Mouse (Mus musculus) lung, embryonic 14.5 days (tissue): ENCODE measurements around the gene Ptgfrn. TPM values are rescaled to one million over a fixed set of nuclear protein-coding genes. Genes with fewer than 3 reads are reported as not detected.

ENCODE experiments used
- ATAC-seq: fragments of 200-750 bp; cut with Nextera tagmentation; 2 replicates; pipeline ENCODE4 v1.8.0; 2017; ENCODE audit warnings: mild to moderate bottlenecking, moderate TSS enrichment, moderate library complexity; ENCODE audit not compliant: insufficient read depth
- DNase-seq: peaks from one replicate; pipeline ENCODE4 v3.0.0-alpha.2; 2015
- H3K27ac ChIP-seq: fragments of 300-500 bp; sonication (generic); 2 replicates; pipeline ENCODE4 v1.5.1; 2014; ENCODE audit warnings: low read depth, mild to moderate bottlenecking, moderate library complexity
- H3K27me3 ChIP-seq: fragments of 300-500 bp; sonication (generic); 2 replicates; pipeline ENCODE4 v1.6.1; 2014; ENCODE audit warnings: low read length, control low read depth; ENCODE audit not compliant: insufficient read depth
- H3K36me3 ChIP-seq: fragments of 300-500 bp; sonication (generic); 2 replicates; pipeline ENCODE4 v1.6.1; 2014; ENCODE audit warnings: control low read depth; ENCODE audit not compliant: insufficient read depth
- H3K4me1 ChIP-seq: fragments of 300-500 bp; sonication (generic); 2 replicates; pipeline ENCODE4 v1.6.1; 2014; ENCODE audit warnings: antibody characterized with exemption, control low read depth; ENCODE audit not compliant: insufficient read depth
- H3K4me2 ChIP-seq: fragments of 300-500 bp; sonication (generic); 2 replicates; pipeline ENCODE4 v1.6.1; 2014; ENCODE audit warnings: mild to moderate bottlenecking
- H3K4me3 ChIP-seq: fragments of 300-500 bp; sonication (generic); 2 replicates; pipeline ENCODE4 v1.5.1; 2014; ENCODE audit warnings: low read depth, low read length
- H3K9ac ChIP-seq: fragments of 300-500 bp; sonication (generic); 2 replicates; pipeline ENCODE4 v1.6.1; 2014
- H3K9me3 ChIP-seq: fragments of 300-500 bp; sonication (generic); 2 replicates; pipeline ENCODE4 v1.6.1; 2016; ENCODE audit warnings: low read depth, low read length, control low read depth
- CTCF ChIP-seq: IDR thresholded peaks from 2 replicates; pipeline ENCODE4 v1.5.1; 2016; ENCODE audit warnings: antibody characterized with exemption, low read depth
- WGBS: fragments of 180-500 bp; shearing (Covaris S2); extraction: QIAGEN DNeasy Blood & Tissue Kit; methylation state at CpG from one replicate; pipeline ENCODE4 v1.1.7; 2014; 5-methylcytosine and 5-hydroxymethylcytosine counted together
- polyA plus RNA-seq: library from polyadenylated mRNA; unstranded; fragments of >200 nt; fragmentation: Nextera tagmentation; extraction: Ambion mirVana; gene quantifications from 2 replicates; pipeline ENCODE4 v1.2.1, GENCODE M21; 2014

Gene Ptgfrn
- 7.5 and 7.9 TPM in 2 replicates for polyA plus RNA-seq

DNA sequence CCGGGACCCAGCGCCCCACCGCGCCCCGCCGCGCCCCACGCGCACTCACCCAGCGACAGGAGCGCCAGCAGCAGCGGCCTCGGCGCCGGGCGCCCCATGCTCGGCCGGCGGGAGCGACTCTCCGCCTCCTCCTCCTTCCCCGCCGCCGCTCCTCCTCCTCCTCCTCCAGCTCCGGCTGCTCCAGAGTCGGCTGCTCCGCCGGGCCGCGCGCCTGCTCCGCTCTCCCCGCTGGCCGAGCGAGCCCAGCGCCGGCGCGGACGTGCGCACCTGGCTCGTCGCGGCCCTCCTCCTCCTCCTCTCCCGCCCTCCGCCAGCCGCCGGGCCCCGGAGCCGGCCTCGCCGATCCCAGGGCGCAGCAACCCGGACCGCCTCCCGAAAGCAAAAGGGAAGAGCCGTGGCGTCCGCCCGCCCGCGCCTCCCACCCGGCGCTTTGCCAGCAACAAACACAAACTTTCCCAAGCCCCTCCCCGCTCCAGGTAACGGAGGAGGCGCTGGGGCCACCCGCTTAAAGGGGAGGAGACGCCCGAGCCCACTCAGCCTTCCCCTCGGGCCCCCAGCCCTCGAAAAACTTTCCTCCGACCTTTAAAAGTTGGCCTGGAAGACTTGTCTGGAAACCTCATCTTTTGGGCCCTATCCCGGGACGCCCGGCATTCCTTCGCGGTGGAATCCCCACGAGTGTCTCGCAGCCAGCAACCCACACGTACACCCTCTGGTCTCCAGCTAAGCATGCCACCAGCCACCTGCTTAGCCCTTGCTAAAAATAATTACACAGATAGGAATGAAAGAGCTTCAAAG is at the start of gene Ptgfrn:
Ptgfrn (minus strand) TSS at position 236 of the 795 bp plus-strand sequence.
- H3K4me1 ChIP-seq: peaks cover 21% of the 10 kb centered on the region
- no peaks in the 10 kb centered on the region for H3K9me3 ChIP-seq
- H3K4me2 ChIP-seq: peak within 1 kb of the TSS; percentile 80
- peak within 1 kb of the TSS; percentile 91 for H3K27ac ChIP-seq
- ATAC-seq: peak; percentile 73
- H3K4me3 ChIP-seq: peak within 1 kb of the TSS; percentile 76
- WGBS: under 1% methylated on average over 56 of the region's 81 CpGs
- H3K27me3 ChIP-seq: no peaks in the 10 kb centered on the region
- no peak for TF ChIP-seq CTCF
- H3K9ac ChIP-seq: peak within 1 kb of the TSS; percentile 83
- peak; percentile 85 for DNase-seq
- no peaks in the 10 kb centered on the region for H3K36me3 ChIP-seq

DNA sequence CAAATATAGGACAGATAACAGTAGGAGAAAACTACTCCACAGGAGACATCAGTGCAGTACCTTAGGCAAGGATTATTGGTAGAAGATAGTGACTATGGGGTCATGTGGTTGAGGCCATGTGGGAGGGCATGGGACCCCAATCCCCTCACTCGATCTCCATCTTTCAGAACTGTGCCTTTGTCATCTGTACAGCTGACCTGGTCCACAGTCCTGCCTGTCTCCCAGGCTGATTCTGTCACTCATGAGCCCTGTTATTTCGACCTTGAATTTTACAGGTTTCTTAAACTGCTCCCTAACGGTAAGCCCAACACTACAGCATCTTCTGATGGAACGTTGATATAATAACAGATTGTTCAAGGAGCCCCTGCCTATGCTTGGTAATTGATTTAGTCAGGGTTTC is 49.6 kb upstream of the Ptgfrn start:
- Histone ChIP-seq H3K27ac (no peak overlapping the region), H3K36me3 (no peaks in the 10 kb centered on the region), H3K4me2 (no peak overlapping the region), H3K27me3 (no peaks in the 10 kb centered on the region), H3K9me3 (no peaks in the 10 kb centered on the region), H3K4me3 (no peak overlapping the region), H3K9ac (no peak overlapping the region), H3K4me1 (peaks cover 9% of the 10 kb centered on the region)
- 83% methylated on average over 4 of the region's 4 CpGs for WGBS
- no peak for DNase-seq
- ATAC-seq: no peak
- no peak for TF ChIP-seq CTCF

DNA sequence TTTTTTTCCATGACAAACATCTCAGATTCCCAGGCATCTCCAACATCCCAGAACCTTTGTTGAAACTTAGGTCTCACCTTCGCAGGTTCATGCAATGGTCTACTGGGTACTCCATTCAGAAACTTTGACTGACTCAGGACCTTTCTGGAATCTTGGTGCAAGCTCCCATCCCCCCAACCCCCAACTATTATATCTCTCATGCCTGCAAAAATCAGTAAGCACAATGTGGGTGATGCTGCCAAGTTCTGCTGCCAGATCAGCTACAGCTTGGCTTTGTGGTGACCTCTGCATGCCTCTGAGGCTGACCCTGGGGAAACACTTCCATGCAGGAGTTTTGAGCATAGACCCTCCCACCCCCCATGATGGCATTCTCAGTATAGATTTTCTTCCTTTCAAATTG is 44.0 kb upstream of the Ptgfrn start:
- no peak overlapping the region for H3K9ac ChIP-seq
- H3K4me3 ChIP-seq: no peak overlapping the region
- DNase-seq (no peak), ATAC-seq (no peak)
- H3K36me3 ChIP-seq: no peaks in the 10 kb centered on the region
- no peaks in the 10 kb centered on the region for H3K9me3 ChIP-seq
- no peaks in the 10 kb centered on the region for H3K4me1 ChIP-seq
- no peaks in the 10 kb centered on the region for H3K27me3 ChIP-seq
- H3K27ac ChIP-seq: no peak overlapping the region
- 88% methylated on average over 1 of the region's 1 CpGs for WGBS
- H3K4me2 ChIP-seq: no peak overlapping the region
- no peak for TF ChIP-seq CTCF

DNA sequence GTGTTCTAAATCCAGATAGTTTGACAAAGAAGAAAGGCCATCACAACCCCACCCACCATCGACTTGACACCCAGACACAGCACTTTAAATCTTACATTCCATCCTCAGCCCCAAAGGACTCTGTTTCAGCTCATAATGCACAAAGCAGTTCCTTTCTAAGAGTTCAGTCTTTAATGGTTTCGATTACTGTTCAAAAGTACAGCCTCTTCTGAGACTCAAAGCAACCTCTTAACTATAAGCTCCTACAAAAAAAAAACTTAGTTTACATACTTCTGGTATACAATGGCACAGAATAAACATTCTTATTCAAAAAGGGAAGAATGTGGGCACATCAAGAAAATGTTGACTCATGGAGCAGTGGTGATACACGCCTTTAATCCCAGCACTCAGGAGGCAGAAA is 43.3 kb upstream of the Ptgfrn start:
- 64% methylated on average over 3 of the region's 3 CpGs for WGBS
- H3K9ac ChIP-seq: no peak overlapping the region
- no peaks in the 10 kb centered on the region for H3K36me3 ChIP-seq
- ATAC-seq (no peak), DNase-seq (no peak)
- H3K4me1 ChIP-seq: no peaks in the 10 kb centered on the region
- TF ChIP-seq CTCF: no peak
- no peak overlapping the region for H3K27ac ChIP-seq
- no peak overlapping the region for H3K4me2 ChIP-seq
- H3K9me3 ChIP-seq: no peaks in the 10 kb centered on the region
- no peaks in the 10 kb centered on the region for H3K27me3 ChIP-seq
- no peak overlapping the region for H3K4me3 ChIP-seq

- Histone ChIP-seq H3K9ac (no peak overlapping the region), H3K27ac (no peak overlapping the region), H3K36me3 (no peaks in the 10 kb centered on the region), H3K4me2 (no peak overlapping the region; the same call in 1 of the 2 replicates), H3K9me3 (no peaks in the 10 kb centered on the region), H3K27me3 (no peaks in the 10 kb centered on the region), H3K4me1 (no peaks in the 10 kb centered on the region), H3K4me3 (no peak overlapping the region)
- ATAC-seq (no peak), DNase-seq (no peak)
- WGBS: 71% methylated on average over 7 of the region's 7 CpGs
- TF ChIP-seq CTCF: no peak
These were observed 36.2 kb upstream of the Ptgfrn start for GRCm38 (mm10) chr3:101146126-101146772.

- H3K27ac ChIP-seq: no peak overlapping the region
- ATAC-seq: peak; percentile 38; the same call in 1 of the 2 replicates
- H3K36me3 ChIP-seq: no peaks in the 10 kb centered on the region
- no peaks in the 10 kb centered on the region for H3K9me3 ChIP-seq
- H3K27me3 ChIP-seq: no peaks in the 10 kb centered on the region
- 17% methylated on average over 10 of the region's 10 CpGs for WGBS
- no peak for TF ChIP-seq CTCF
- peak; percentile 57 for DNase-seq
- no peak overlapping the region for H3K4me3 ChIP-seq
- H3K9ac ChIP-seq: no peak overlapping the region
- H3K4me1 ChIP-seq: no peaks in the 10 kb centered on the region
- peak overlapping the region; percentile 14; the same call in 1 of the 2 replicates for H3K4me2 ChIP-seq
These were observed 35.4 kb upstream of the Ptgfrn start for GRCm38 (mm10) chr3:101145292-101146046.
